In genomic region chr7:34462069-34462468, GRCm38 (mm10) we compare ENCODE assay signal across 10 mouse cellular contexts.
A peak's percentile ranks its signal among the peaks of the same experiment; 100 is the strongest.
DNase-seq lines count a peak whose midpoint lies in the region; ATAC-seq and TF ChIP-seq lines count a peak whose summit lies in the region.
"Had no signal": no experiment of that assay in that cellular context is flagged by ENCODE, and none has a peak within 500 bp of the region (broad histone marks: within the 10 kb centered on the region; RNA-seq: fewer than 3 reads in every experiment).

No protein-coding gene starts in this region.

- no peaks in the 10 kb centered on the region for H3K4me1 ChIP-seq in kidney, embryonic 16.5 days (ENCODE audit: insufficient read depth, low read length)
- no peaks in the 10 kb centered on the region for H3K4me1 ChIP-seq in bone marrow macrophage, adult 2 months (ENCODE audit: control insufficient read depth, insufficient read depth, low read length)
- no peaks in the 10 kb centered on the region for H3K4me1 ChIP-seq in limb, embryonic 10.5 days
- H3K4me1 ChIP-seq: embryonic facial prominence, embryonic 15.5 days; midbrain, embryonic 12.5 days had no signal

- no peaks in the 10 kb centered on the region for H3K9me3 ChIP-seq in kidney, embryonic 16.5 days (ENCODE audit: low read length)
- no peaks in the 10 kb centered on the region for H3K9me3 ChIP-seq in limb, embryonic 10.5 days (replicated peaks)
- H3K9me3 ChIP-seq: embryonic facial prominence, embryonic 15.5 days; midbrain, embryonic 12.5 days had no signal

- no peak for ATAC-seq in kidney, embryonic 16.5 days (ENCODE audit: low FRiP score, low TSS enrichment)
- no peak for ATAC-seq in megakaryocyte progenitor cell, adult 5-6 weeks (replicated peaks; ENCODE audit: poor library complexity)

- no peaks in the 10 kb centered on the region for H3K27me3 ChIP-seq in kidney, embryonic 16.5 days (ENCODE audit: insufficient read depth, low read length)
- H3K27me3 ChIP-seq in limb, embryonic 10.5 days (ENCODE audit: low read depth, poor library complexity, severe bottlenecking) = no peaks in the 10 kb centered on the region
- H3K27me3 ChIP-seq: embryonic facial prominence, embryonic 15.5 days; midbrain, embryonic 12.5 days had no signal

- WGBS in kidney, embryonic 16.5 days = 63% methylated on average over 9 of the region's 9 CpGs
- WGBS in limb, embryonic 10.5 days = 65% methylated on average over 9 of the region's 9 CpGs

- H3K36me3 ChIP-seq in kidney, embryonic 16.5 days (ENCODE audit: insufficient read depth, low read length) = no peaks in the 10 kb centered on the region
- H3K36me3 ChIP-seq in limb, embryonic 10.5 days = no peaks in the 10 kb centered on the region
- H3K36me3 ChIP-seq: embryonic facial prominence, embryonic 15.5 days; midbrain, embryonic 12.5 days had no signal

- no peak overlapping the region for H3K9ac ChIP-seq in kidney, embryonic 16.5 days (replicated peaks; ENCODE audit: low read length)
- H3K9ac ChIP-seq: embryonic facial prominence, embryonic 15.5 days; midbrain, embryonic 12.5 days had no signal

- H3K27ac ChIP-seq in kidney, embryonic 16.5 days (ENCODE audit: low read length) = no peak overlapping the region
- no peak overlapping the region for H3K27ac ChIP-seq in bone marrow macrophage, adult 2 months (ENCODE audit: insufficient read depth, low read depth, low read length)
- no peak overlapping the region for H3K27ac ChIP-seq in limb, embryonic 10.5 days
- H3K27ac ChIP-seq: embryonic facial prominence, embryonic 15.5 days; midbrain, embryonic 12.5 days had no signal

- H3K4me3 ChIP-seq in kidney, embryonic 16.5 days (ENCODE audit: low read length) = no peak overlapping the region
- H3K4me3 ChIP-seq in bone marrow macrophage, adult 2 months (ENCODE audit: insufficient read depth, low read length) = no peak overlapping the region
- no peak overlapping the region for H3K4me3 ChIP-seq in limb, embryonic 10.5 days
- H3K4me3 ChIP-seq: embryonic facial prominence, embryonic 15.5 days; midbrain, embryonic 12.5 days had no signal

- peak; percentile 53; the same call in 1 of the 2 replicates for TF ChIP-seq CTCF in bone marrow macrophage, adult 2 months (IDR thresholded peaks at IDR 0.05; ENCODE audit: low read depth, low read length)

- no peak overlapping the region for H3K4me2 ChIP-seq in kidney, embryonic 16.5 days (replicated peaks; ENCODE audit: low read depth, low read length)
- H3K4me2 ChIP-seq: embryonic facial prominence, embryonic 15.5 days; midbrain, embryonic 12.5 days had no signal

- peak; percentile 17 for DNase-seq in kidney, adult 9 months
- DNase-seq in 3T3-L1 (ENCODE audit: low read depth, low spot score) (peak; percentile 39), A20 (ENCODE audit: low read depth, low spot score) (peak; percentile 61)
- peak; percentile 58 for DNase-seq in limb, embryonic 10.5 days (ENCODE audit: low spot score)
- DNase-seq in T-cell, adult 2 months (ENCODE audit: low spot score) = no peak

- no peak for TF ChIP-seq POLR2A in bone marrow macrophage, adult 2 months (IDR thresholded peaks at IDR 0.05; ENCODE audit: borderline replicate concordance, low read depth, low read length)
